Mouse (Mus musculus) liver, embryonic 15.5 days (tissue): ENCODE measurements around the gene Alk. TPM values are rescaled to one million over a fixed set of nuclear protein-coding genes. Genes with fewer than 3 reads are reported as not detected.

Experiments used
- ATAC-seq: fragments of 200-750 bp; cut with Nextera tagmentation; 2 replicates; pipeline ENCODE4 v1.8.0; 2017; ENCODE audit warnings: moderate number of reproducible peaks, mild to moderate bottlenecking, moderate library complexity; ENCODE audit not compliant: insufficient read depth
- H3K27ac ChIP-seq: fragments of 300-500 bp; sonication (generic); replicated peaks from 2 replicates; pipeline ENCODE4 v1.5.1; 2015; ENCODE audit warnings: mild to moderate bottlenecking, inconsistent platforms
- H3K27me3 ChIP-seq: fragments of 300-500 bp; sonication (generic); 2 replicates; pipeline ENCODE4 v1.6.1; 2015; ENCODE audit warnings: mild to moderate bottlenecking, inconsistent platforms
- H3K36me3 ChIP-seq: fragments of 300-500 bp; sonication (generic); replicated peaks from 2 replicates; pipeline ENCODE4 v1.6.1; 2015; ENCODE audit warnings: moderate library complexity, mild to moderate bottlenecking, inconsistent platforms
- H3K4me1 ChIP-seq: fragments of 300-500 bp; sonication (generic); replicated peaks from 2 replicates; pipeline ENCODE4 v1.6.1; 2015; ENCODE audit warnings: inconsistent platforms
- H3K4me2 ChIP-seq: fragments of 300-500 bp; sonication (generic); 2 replicates; pipeline ENCODE4 v1.6.1; 2015; ENCODE audit warnings: moderate library complexity, mild to moderate bottlenecking, inconsistent platforms
- H3K4me3 ChIP-seq: fragments of 300-500 bp; sonication (generic); replicated peaks from 2 replicates; pipeline ENCODE4 v1.5.1; 2015; ENCODE audit warnings: mild to moderate bottlenecking, inconsistent platforms
- H3K9ac ChIP-seq: fragments of 300-500 bp; sonication (generic); 2 replicates; pipeline ENCODE4 v1.6.1; 2015; ENCODE audit warnings: moderate library complexity, mild to moderate bottlenecking, inconsistent platforms
- H3K9me3 ChIP-seq: fragments of 300-500 bp; sonication (generic); replicated peaks from 2 replicates; pipeline ENCODE4 v1.6.1; 2016; ENCODE audit warnings: inconsistent platforms
- WGBS: fragments of 180-500 bp; shearing (Covaris S2); methylation state at CpG from one replicate; pipeline ENCODE4 v1.1.7; 2015; ENCODE audit warnings: mixed read lengths; ENCODE audit not compliant: insufficient replicate concordance; 5-methylcytosine and 5-hydroxymethylcytosine counted together
- polyA plus RNA-seq: library from polyadenylated mRNA; unstranded; fragments of >200 nt; fragmentation: Nextera tagmentation; extraction: Ambion mirVana; gene quantifications from 2 replicates; pipeline ENCODE4 v1.2.1, GENCODE M21; 2015

Gene Alk
- polyA plus RNA-seq, 1 experiment from 2014 or later = 0.06 TPM

DNA sequence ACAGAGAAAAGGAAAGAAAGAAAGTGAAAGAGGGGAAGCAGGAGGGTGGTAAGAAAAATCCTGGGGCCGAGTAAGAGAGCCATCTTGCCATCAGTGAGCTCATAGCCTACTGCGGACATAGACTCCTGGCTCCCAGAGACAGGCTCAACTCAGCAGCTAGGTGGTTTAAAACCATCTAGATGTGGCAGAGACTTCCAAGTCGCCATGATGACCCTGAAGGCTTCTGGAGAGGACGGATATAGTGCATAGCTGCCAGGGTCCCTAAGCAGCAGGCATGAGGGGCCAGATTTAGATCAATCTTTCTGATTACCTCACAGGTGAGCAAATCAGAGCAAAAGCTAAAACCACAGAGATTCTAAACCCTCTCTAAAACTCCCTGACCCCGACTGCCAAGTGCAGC lies 76.9 kb downstream of the Alk start:
- 48% methylated on average over 5 of the region's 5 CpGs for WGBS
- no peak for ATAC-seq

GRCm38 (mm10) chr17:72526356-72526755 lies 78.1 kb downstream of the Alk start:
- no peak overlapping the region for H3K9ac ChIP-seq
- H3K4me2 ChIP-seq = no peak overlapping the region
- no peaks in the 10 kb centered on the region for H3K27me3 ChIP-seq
- no peaks in the 10 kb centered on the region for H3K36me3 ChIP-seq
- no peak overlapping the region for H3K27ac ChIP-seq
- no peaks in the 10 kb centered on the region for H3K9me3 ChIP-seq
- 70% methylated on average over 4 of the region's 4 CpGs for WGBS
- no peak overlapping the region for H3K4me3 ChIP-seq
- H3K4me1 ChIP-seq = no peaks in the 10 kb centered on the region
- ATAC-seq = no peak

More for the DNA sequence above, 76.9 kb downstream of the Alk start:
- H3K4me2 ChIP-seq = no peak overlapping the region
- no peaks in the 10 kb centered on the region for H3K9me3 ChIP-seq
- no peak overlapping the region for H3K27ac ChIP-seq
- H3K9ac ChIP-seq = no peak overlapping the region
- no peak overlapping the region for H3K4me3 ChIP-seq
- H3K4me1 ChIP-seq = no peaks in the 10 kb centered on the region
- H3K27me3 ChIP-seq = no peaks in the 10 kb centered on the region
- H3K36me3 ChIP-seq = no peaks in the 10 kb centered on the region

- Histone ChIP-seq H3K27me3 (no peaks in the 10 kb centered on the region), H3K9ac (no peak overlapping the region), H3K36me3 (no peaks in the 10 kb centered on the region), H3K27ac (no peak overlapping the region), H3K9me3 (no peaks in the 10 kb centered on the region), H3K4me2 (no peak overlapping the region), H3K4me1 (no peaks in the 10 kb centered on the region), H3K4me3 (no peak overlapping the region)
- 65% methylated on average over 3 of the region's 3 CpGs for WGBS
- ATAC-seq = no peak
Observed at GRCm38 (mm10) chr17:72524839-72525238, 79.6 kb downstream of the Alk start.

GRCm38 (mm10) chr17:72523006-72523405 lies 81.4 kb downstream of the Alk start:
- H3K36me3 ChIP-seq = no peaks in the 10 kb centered on the region
- 41% methylated on average over 7 of the region's 7 CpGs for WGBS
- H3K4me2 ChIP-seq = no peak overlapping the region
- ATAC-seq = no peak
- H3K4me1 ChIP-seq = no peaks in the 10 kb centered on the region
- H3K9me3 ChIP-seq = no peaks in the 10 kb centered on the region
- no peaks in the 10 kb centered on the region for H3K27me3 ChIP-seq
- no peak overlapping the region for H3K27ac ChIP-seq
- no peak overlapping the region for H3K4me3 ChIP-seq
- no peak overlapping the region for H3K9ac ChIP-seq

DNA sequence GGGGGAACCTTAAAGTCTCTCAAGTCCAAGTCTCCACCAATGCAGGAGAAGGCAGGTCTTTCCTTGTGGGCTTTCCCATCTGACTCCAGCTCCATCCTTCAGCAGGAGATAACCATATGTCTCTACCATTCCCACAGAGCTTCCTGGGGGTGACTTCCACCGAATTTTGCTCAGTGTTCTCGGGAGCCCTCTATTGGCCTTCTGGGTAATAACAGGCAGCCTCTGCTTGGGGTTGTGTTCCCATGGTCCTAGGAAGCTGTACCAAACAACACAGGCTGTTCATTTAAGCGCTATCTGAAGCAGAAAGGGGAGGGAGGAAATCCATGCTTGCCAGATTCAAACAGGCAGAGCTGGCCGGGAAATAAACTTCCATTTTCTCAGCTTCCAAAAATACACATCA lies 82.0 kb downstream of the Alk start:
- no peak overlapping the region for H3K9ac ChIP-seq
- no peaks in the 10 kb centered on the region for H3K4me1 ChIP-seq
- no peak overlapping the region for H3K4me2 ChIP-seq
- WGBS = 13% methylated on average over 4 of the region's 4 CpGs
- ATAC-seq = no peak
- H3K27me3 ChIP-seq = no peaks in the 10 kb centered on the region
- H3K27ac ChIP-seq = no peak overlapping the region
- no peak overlapping the region for H3K4me3 ChIP-seq
- no peaks in the 10 kb centered on the region for H3K9me3 ChIP-seq
- no peaks in the 10 kb centered on the region for H3K36me3 ChIP-seq

GRCm38 (mm10) chr17:72521353-72521752 lies 83.1 kb downstream of the Alk start:
- no peaks in the 10 kb centered on the region for H3K9me3 ChIP-seq
- H3K4me3 ChIP-seq = no peak overlapping the region
- H3K4me1 ChIP-seq = no peaks in the 10 kb centered on the region
- H3K4me2 ChIP-seq = no peak overlapping the region
- no peak for ATAC-seq
- H3K9ac ChIP-seq = no peak overlapping the region
- H3K27ac ChIP-seq = no peak overlapping the region
- H3K36me3 ChIP-seq = no peaks in the 10 kb centered on the region
- 38% methylated on average over 5 of the region's 5 CpGs for WGBS
- no peaks in the 10 kb centered on the region for H3K27me3 ChIP-seq

GRCm38 (mm10) chr17:72510746-72511145 lies 93.7 kb downstream of the Alk start:
- no peaks in the 10 kb centered on the region for H3K9me3 ChIP-seq
- 54% methylated on average over 6 of the region's 6 CpGs for WGBS
- no peak for ATAC-seq
- no peak overlapping the region for H3K4me2 ChIP-seq
- H3K4me1 ChIP-seq = no peaks in the 10 kb centered on the region
- no peaks in the 10 kb centered on the region for H3K36me3 ChIP-seq
- H3K27ac ChIP-seq = no peak overlapping the region
- H3K4me3 ChIP-seq = no peak overlapping the region
- H3K27me3 ChIP-seq = no peaks in the 10 kb centered on the region
- no peak overlapping the region for H3K9ac ChIP-seq

GRCm38 (mm10) chr17:72508678-72509394 lies 95.6 kb downstream of the Alk start:
- Histone ChIP-seq H3K4me3 (no peak overlapping the region), H3K27ac (no peak overlapping the region), H3K9ac (no peak overlapping the region), H3K27me3 (no peaks in the 10 kb centered on the region), H3K4me2 (no peak overlapping the region), H3K9me3 (no peaks in the 10 kb centered on the region), H3K4me1 (no peaks in the 10 kb centered on the region), H3K36me3 (no peaks in the 10 kb centered on the region)
- ATAC-seq = no peak
- 69% methylated on average over 7 of the region's 7 CpGs for WGBS

GRCm38 (mm10) chr17:72505213-72505612 lies 99.2 kb downstream of the Alk start:
- WGBS = 51% methylated on average over 7 of the region's 7 CpGs
- no peaks in the 10 kb centered on the region for H3K27me3 ChIP-seq
- no peak overlapping the region for H3K4me3 ChIP-seq
- H3K27ac ChIP-seq = no peak overlapping the region
- no peaks in the 10 kb centered on the region for H3K4me1 ChIP-seq
- no peaks in the 10 kb centered on the region for H3K36me3 ChIP-seq
- H3K9ac ChIP-seq = no peak overlapping the region
- H3K9me3 ChIP-seq = no peaks in the 10 kb centered on the region
- H3K4me2 ChIP-seq = no peak overlapping the region
- ATAC-seq = no peak

DNA sequence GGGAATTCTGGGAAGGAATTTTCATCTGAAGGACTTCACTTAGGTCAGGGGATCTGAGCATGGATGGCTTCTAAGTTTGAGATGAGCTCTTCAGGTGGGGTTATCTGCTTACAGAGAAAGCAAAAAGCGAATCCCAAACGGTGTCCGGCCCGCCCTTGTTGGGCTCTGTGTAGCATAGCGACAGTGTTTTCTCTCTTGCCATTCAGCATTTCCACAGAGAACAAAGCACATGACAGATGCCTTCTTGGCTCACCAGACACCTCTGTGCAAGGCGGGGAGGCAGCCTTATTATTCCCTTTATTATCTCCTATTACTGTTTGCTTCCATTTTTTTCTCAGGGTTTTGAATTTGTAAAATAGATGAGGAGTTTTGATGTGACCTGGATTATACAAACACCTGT lies 99.8 kb downstream of the Alk start:
- H3K4me1 ChIP-seq = no peaks in the 10 kb centered on the region
- H3K9ac ChIP-seq = no peak overlapping the region
- H3K9me3 ChIP-seq = no peaks in the 10 kb centered on the region
- 71% methylated on average over 6 of the region's 6 CpGs for WGBS
- H3K27ac ChIP-seq = no peak overlapping the region
- H3K4me2 ChIP-seq = no peak overlapping the region
- no peaks in the 10 kb centered on the region for H3K27me3 ChIP-seq
- H3K4me3 ChIP-seq = no peak overlapping the region
- ATAC-seq = no peak
- H3K36me3 ChIP-seq = no peaks in the 10 kb centered on the region

GRCm38 (mm10) chr17:72495395-72495794 lies 109.0 kb downstream of the Alk start:
- Histone ChIP-seq H3K36me3 (no peaks in the 10 kb centered on the region), H3K4me2 (no peak overlapping the region), H3K27ac (no peak overlapping the region), H3K4me3 (no peak overlapping the region), H3K27me3 (no peaks in the 10 kb centered on the region), H3K9me3 (no peaks in the 10 kb centered on the region), H3K9ac (no peak overlapping the region), H3K4me1 (no peaks in the 10 kb centered on the region)
- 56% methylated on average over 5 of the region's 5 CpGs for WGBS
- no peak for ATAC-seq

- no peak for ATAC-seq
- no peak overlapping the region for H3K4me2 ChIP-seq
- no peak overlapping the region for H3K4me3 ChIP-seq
- H3K9me3 ChIP-seq = no peaks in the 10 kb centered on the region
- 55% methylated on average over 4 of the region's 4 CpGs for WGBS
- H3K27me3 ChIP-seq = no peaks in the 10 kb centered on the region
- no peak overlapping the region for H3K9ac ChIP-seq
- no peak overlapping the region for H3K27ac ChIP-seq
- no peaks in the 10 kb centered on the region for H3K4me1 ChIP-seq
- no peaks in the 10 kb centered on the region for H3K36me3 ChIP-seq
Observed at GRCm38 (mm10) chr17:72485623-72486022, 118.8 kb downstream of the Alk start.
